Mouse (Mus musculus) embryo, embryonic 11 days (tissue): ENCODE measurements around the gene Carm1.
"Not testable (repeated sequence)": the region's sequence is repeated elsewhere in the genome, so short reads cannot be mapped to it uniquely, and the experiment has no call there.

ENCODE experiments used
- DNase-seq: peaks from one replicate; pipeline ENCODE4 v3.0.0-alpha.2; 2015

The Carm1 gene

GRCm38 (mm10) chr9:21539981-21540753, 6.5 kb upstream of the Carm1 start:
- DNase-seq = no peak

DNA sequence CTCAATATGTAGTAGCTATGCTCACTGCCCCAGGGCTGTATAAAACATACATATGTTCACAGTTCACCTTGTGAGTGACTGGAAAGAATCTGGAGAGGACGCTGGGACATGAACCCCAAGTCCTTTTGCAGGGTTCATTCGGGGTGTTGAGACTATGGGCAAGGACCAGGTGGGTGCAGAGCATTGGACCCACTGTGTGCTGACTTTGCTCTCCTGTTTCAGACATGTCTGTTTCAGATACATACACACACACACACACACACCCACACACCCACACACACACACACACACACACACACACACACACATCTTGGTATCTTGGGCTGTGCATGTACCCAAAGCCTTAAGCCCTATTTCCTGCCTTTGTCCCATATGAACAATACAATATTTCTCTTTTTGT, 4.7 kb upstream of the Carm1 start:
- DNase-seq = not testable (repeated sequence)

GRCm38 (mm10) chr9:21545351-21545915, 1.3 kb upstream of the Carm1 start:
- peak; percentile 86 for DNase-seq

DNA sequence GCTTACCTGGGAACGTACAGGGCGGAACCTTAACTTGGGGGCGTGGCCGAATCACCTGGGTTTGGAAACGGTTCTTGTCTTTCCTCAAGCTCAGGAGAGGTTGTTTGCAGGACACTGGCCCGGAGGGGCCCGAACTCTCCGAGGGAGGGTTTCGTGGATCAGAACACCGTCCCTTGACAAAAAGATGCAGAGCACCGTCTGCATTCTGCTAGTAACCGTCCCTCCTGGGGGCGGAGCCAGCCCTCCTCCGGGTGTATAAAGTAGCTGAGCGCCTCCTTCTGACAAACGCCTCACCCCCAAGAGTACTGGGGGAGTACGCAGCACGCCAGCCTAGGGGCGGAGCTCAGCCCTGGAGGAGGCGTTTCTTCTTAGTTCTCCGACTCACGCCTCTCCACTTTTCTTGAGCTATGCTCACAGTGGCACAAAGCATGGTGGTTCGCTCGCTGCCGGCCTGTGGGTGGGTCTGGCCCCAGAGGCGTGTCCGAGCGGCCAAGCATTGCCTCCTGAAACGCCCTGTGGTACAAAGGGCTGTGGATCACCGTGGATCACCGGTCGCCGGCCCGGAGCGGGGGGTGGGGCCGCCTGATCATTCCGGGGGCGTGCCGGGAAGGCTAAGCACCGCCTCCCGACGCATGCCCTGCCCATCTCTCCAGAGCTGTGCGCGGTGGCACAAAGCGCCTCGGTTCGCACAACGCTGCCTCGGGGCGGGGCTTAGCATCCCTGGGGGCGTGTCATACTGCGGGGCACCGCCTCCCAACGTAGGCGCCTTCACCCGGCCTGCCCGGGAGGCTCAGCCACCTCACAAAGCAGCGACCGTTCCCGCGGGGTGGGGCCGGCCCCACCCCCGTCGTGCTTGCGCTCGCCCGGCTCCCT, 542 bp upstream of the Carm1 start:
- peak; percentile 99 for DNase-seq

DNA sequence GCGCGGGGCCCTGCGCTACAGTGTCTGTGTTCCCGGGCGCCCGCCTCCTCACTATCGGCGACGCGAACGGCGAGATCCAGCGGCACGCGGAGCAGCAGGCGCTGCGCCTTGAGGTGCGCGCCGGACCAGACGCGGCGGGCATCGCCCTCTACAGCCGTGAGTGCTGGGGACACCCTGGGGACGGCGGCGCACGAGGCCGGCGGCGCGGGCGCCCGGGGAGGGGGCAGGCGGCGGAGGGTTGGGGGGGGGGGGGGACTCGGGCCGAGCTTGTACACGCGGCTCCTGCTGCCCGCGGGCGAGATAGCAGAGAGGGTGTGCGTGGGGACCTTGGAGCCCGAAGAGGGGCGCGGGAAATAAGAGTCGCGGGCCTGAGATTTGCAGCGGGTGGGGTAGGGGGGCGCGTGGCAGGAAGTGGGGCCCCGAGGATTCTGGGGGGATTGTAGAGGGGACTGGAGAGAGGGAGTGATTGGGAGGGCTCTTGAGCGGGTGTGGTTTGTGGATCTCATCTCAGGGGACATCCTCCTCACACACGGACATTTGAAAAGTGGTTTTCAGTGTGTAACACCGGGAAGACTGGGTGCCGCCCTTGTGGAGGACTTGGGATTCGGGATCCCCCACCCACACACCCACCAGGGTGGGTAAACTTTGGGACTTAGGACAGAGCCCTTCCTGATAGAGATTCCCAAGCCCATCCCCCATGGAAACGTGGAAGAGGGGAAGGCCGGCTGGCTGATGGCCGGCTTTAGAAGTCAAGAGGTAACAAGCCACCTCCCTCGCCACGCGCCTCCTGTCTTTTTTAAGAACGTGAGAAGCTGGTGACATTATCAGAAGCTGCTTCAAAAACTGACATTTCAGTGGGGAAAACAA, 614 bp downstream of the Carm1 start:
- peak; percentile 79 for DNase-seq

DNA sequence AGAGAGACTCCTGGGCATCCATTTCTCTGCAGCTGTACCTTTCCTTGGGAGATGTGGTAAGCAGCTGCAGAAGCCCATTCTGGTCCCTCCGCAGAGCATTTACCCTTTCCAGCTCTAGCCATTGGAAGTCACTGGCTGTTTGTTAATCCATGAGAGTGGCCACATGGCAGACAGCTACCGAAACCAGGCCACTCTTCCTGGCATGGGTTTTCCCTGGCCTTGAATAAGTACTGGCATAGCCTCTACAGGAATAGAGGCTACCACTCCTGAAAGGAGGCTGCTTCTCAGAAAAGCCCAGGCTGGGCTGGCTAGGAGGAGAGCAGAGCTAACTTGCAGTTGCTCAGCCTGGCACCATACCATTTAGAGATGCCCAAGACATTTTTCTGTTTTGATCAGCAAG, 4.4 kb downstream of the Carm1 start:
- DNase-seq = no peak

DNA sequence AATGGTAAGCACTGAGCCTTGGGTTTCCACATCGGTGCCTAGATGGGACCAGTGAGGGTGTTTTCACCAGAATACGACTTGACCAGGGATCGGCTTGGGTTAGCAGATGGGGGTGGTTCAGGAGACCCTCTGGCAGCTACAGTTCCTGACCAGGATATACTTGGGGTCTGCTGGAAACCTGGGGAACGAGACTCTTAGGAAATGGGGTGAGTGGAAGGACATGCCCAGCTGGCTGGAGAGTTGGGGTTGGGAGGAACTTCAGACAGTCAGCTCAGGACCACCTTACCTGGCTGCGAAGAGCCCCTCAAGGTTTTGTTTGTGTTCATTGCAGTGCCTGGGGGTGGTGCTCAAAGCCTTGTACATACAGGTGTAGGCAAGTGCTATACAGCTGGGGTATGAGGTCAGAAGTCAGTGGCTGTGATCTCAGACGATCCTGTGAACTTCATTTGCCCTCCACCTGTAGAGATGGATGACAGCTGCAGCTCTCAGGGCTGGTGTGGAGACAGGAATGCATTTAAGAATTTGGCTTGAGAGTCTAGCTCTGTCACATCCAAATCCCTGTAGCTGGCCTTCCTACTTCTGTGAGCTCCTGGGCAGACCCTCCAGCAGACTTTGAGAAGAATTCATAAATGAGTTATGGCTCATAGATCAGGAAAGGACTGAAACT, 7.0 kb downstream of the Carm1 start:
- no peak for DNase-seq

GRCm38 (mm10) chr9:21555198-21555742, 8.6 kb downstream of the Carm1 start:
- DNase-seq = no peak

DNA sequence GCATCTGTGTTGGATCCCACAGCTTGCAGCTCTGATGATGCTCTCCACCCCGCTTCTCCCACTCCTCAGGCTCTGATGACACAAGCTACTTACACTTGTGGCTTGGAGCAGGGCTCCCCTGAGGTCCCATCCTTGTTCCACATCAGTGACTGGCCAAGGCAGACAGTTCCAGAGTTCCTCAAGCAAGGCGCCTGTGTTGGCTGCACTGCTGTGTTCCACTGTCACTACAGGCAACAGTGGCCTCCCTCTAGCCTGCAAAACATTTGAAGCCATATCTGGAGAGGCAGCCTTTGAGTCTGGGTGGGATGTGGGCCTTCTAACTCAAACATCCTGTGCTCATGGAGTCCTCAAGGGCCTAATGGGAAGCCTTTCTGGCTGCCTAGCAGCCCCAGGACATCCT, 10.3 kb downstream of the Carm1 start:
- DNase-seq = no peak

GRCm38 (mm10) chr9:21557556-21557955, 10.9 kb downstream of the Carm1 start:
- DNase-seq = no peak

DNA sequence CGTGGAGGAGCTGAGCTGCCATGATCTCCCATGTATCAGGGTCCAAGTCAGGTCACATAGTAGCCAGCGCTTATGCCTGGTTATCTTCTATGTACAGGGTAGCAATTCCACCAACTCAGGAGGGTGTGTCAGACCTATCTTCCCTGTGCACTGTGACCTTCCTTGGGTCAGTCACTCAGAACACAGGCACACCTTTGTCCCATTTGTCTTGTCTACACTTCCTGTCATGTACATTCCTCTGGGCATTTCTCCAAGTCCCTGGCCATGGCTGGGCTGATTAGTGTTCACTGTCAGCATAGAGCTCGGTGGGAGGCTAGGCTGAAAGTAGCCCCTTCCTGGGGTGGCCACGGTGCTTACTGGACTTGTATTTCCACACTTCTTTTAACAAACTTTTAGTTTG, 11.7 kb downstream of the Carm1 start:
- DNase-seq = no peak

- DNase-seq = no peak
Measured at GRCm38 (mm10) chr9:21559151-21559550, 12.5 kb downstream of the Carm1 start.

DNA sequence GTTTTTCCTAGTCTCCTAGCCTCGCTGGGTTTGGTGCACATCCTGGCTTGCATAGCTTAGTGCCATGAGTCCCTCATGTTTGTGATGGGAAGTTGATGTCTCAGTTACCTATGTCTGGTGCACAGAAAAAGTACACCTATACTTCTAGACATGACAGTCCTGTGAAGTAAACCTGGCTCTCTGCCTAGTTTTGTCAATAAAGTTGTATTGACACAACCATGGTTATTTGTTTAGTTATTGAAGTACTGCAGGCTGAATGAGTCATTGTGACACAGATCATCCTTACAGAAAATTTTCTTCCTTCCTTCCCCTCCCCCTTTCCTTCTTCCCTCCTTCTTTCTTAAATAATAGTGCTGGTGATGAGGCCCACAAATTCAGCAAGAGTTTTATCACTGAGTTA, 17.7 kb downstream of the Carm1 start:
- DNase-seq = no peak

DNA sequence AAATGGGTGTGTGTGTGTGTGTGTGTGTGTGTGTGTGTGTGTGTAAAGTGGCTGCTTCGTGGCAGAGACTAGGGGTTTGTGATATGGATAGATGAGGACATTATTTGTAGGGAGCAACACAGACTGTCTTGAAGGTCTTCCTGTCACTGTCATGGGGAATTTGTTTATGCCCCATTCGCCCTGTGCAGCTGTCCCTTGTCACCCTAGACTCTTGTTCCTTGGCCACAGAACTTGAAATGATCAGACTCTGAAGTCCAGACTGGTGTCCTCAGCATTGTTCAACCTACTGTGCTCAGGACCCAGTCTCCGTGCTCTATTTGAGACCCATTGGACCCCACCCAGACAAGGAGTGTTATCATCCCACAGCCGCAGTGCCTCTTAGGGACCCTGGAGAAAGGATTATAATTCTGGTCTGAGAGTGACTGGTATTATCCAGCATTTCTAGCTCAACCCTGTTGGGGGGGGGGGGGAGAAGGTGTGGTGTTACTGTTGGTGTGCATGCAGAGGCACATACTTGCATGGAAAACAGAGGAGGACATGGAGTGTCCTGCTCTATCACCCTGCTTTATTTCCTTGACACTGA, 18.4 kb downstream of the Carm1 start:
- DNase-seq = no peak

GRCm38 (mm10) chr9:21566538-21566937, 19.8 kb downstream of the Carm1 start:
- DNase-seq = no peak

DNA sequence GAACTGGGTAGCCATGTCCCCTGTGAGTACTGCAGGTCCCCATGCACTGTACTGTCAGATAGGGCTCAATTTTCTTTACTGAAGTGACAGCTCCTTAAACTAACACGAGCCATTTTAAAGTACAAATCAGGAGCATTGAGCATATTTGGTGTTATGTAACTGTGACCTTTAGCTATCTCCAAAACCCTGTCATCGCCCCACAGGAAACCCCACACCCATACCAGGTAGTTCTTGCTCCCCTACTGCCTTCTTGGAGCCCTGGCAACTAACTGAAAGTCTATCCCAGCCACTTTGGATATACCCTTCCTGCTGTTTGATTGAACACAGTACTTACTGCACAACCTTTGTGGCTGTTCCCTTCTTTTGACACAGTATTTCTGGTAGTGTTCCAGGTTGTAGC, 20.4 kb downstream of the Carm1 start:
- DNase-seq = no peak

GRCm38 (mm10) chr9:21568657-21569255, 22.1 kb downstream of the Carm1 start:
- no peak for DNase-seq

- no peak for DNase-seq
Measured at GRCm38 (mm10) chr9:21574012-21574801, 27.5 kb downstream of the Carm1 start.

- DNase-seq = no peak
Measured at GRCm38 (mm10) chr9:21575253-21575652, 28.6 kb downstream of the Carm1 start.

GRCm38 (mm10) chr9:21576286-21576685, 29.6 kb downstream of the Carm1 start:
- DNase-seq = no peak
